34 mouse cellular contexts compared by ENCODE assay signal in genomic region chr7:27324161-27324560, GRCm38 (mm10). TPM values are rescaled to one million over a fixed set of nuclear protein-coding genes. Genes with fewer than 3 reads are reported as not detected.
"Had no signal": no experiment of that assay in that cellular context is flagged by ENCODE, and none has a peak within 500 bp of the region (broad histone marks: within the 10 kb centered on the region; RNA-seq: fewer than 3 reads in every experiment).

No protein-coding gene starts in this region.

- H3K27ac ChIP-seq: embryonic facial prominence, embryonic 10.5 days; embryonic facial prominence, embryonic 12.5 days; embryonic facial prominence, embryonic 13.5 days; embryonic facial prominence, embryonic 15.5 days; forebrain, embryonic 10.5 days; forebrain, embryonic 12.5 days; forebrain, embryonic 13.5 days; heart, adult 2 months; heart, embryonic 10.5 days had no signal

- H3K36me3 ChIP-seq: embryonic facial prominence, embryonic 10.5 days; embryonic facial prominence, embryonic 12.5 days; forebrain, embryonic 12.5 days; heart, embryonic 10.5 days had no signal

- H3K4me3 ChIP-seq: embryonic facial prominence, embryonic 12.5 days; embryonic facial prominence, embryonic 13.5 days; embryonic facial prominence, embryonic 15.5 days; erythroblast, embryonic 14.5 days; forebrain, embryonic 12.5 days; forebrain, embryonic 13.5 days; heart, adult 2 months had no signal

- ATAC-seq: forebrain, embryonic 13.5 days; forebrain, embryonic 14.5 days; forebrain, postnatal 0 days had no signal

- H3K9me3 ChIP-seq: embryonic facial prominence, embryonic 10.5 days; embryonic facial prominence, embryonic 12.5 days; embryonic facial prominence, embryonic 13.5 days; embryonic facial prominence, embryonic 15.5 days; forebrain, embryonic 10.5 days; forebrain, embryonic 12.5 days; forebrain, embryonic 13.5 days; heart, embryonic 10.5 days had no signal

- H3K4me2 ChIP-seq: embryonic facial prominence, embryonic 12.5 days; embryonic facial prominence, embryonic 13.5 days; embryonic facial prominence, embryonic 15.5 days; forebrain, embryonic 12.5 days; forebrain, embryonic 13.5 days had no signal

- DNase-seq: cerebellum, adult 2 months; cerebellum, adult 8-10 months; cerebellum, adult 9-10 months; cerebellum, adult 9-11 months; cerebellum, postnatal 14 days; cerebellum, postnatal 25 days; cerebellum, postnatal 36 days; embryo, embryonic 11 days; forebrain, postnatal 0 days; gastrocnemius, adult 2 months; gastrocnemius, postnatal 10 days; gastrocnemius, postnatal 14 days; gastrocnemius, postnatal 25 days; gastrocnemius, postnatal 36 days; heart, adult 2 months had no signal

- H3K9ac ChIP-seq: embryonic facial prominence, embryonic 12.5 days; embryonic facial prominence, embryonic 13.5 days; embryonic facial prominence, embryonic 15.5 days; forebrain, embryonic 13.5 days; forebrain, postnatal 0 days had no signal

RNA-seq across cellular contexts. Expression of gene Ltbp4, which starts 13.3 kb away (rescaled TPM):
- total RNA-seq: common myeloid progenitor, adult 5-6 weeks; granulocyte monocyte progenitor cell, adult 5-6 weeks had no signal

RNA-seq across cellular contexts. Expression of gene Gm20479, which starts 33.1 kb away (rescaled TPM):
- total RNA-seq: common myeloid progenitor, adult 5-6 weeks; forebrain, postnatal 0 days; gastrocnemius, adult 2 months; gastrocnemius, postnatal 10 days; gastrocnemius, postnatal 25 days; gastrocnemius, postnatal 36 days; gastrocnemius, postnatal 4 days; heart, adult 8-10 months had no signal
- polyA plus RNA-seq: cerebellum, adult 2 months; embryonic facial prominence, embryonic 10.5 days; embryonic facial prominence, embryonic 11.5 days; embryonic facial prominence, embryonic 13.5 days; embryonic facial prominence, embryonic 14.5 days; erythroblast, embryonic 14.5 days; forebrain, embryonic 11.5 days; forebrain, embryonic 12.5 days; forebrain, embryonic 13.5 days; forebrain, postnatal 0 days; frontal cortex, adult 2 months; gonadal fat pad, adult 2 months; heart, adult 2 months had no signal
